In the genomic region with DNA sequence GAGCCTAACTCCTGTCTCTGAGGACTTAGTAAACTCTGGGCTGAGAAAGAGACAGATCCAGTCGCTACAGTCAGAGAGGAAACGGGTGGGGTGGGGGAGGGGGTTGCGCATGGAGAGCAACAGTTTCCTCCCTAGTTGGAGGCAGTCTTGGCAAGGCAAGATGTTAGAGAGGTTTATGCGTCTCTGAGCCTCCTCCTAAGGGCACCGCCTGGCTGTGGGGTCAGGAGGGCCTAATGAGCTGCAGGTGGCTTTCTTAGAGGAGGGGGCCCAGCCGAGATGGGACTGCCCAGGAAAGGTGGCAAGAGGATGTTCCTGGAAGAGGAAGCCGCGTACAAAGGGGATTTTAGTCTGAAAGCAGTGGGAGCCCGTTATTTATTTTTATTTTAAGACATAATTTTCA, we compare ENCODE assay signal across 12 mouse cellular contexts. TPM values are rescaled to one million over a fixed set of nuclear protein-coding genes. Genes with fewer than 3 reads are reported as not detected.
DNase-seq lines count a peak whose midpoint lies in the region; ATAC-seq and TF ChIP-seq lines count a peak whose summit lies in the region.
"Had no signal": no experiment of that assay in that cellular context is flagged by ENCODE, and none has a peak within 500 bp of the region (broad histone marks: within the 10 kb centered on the region; RNA-seq: fewer than 3 reads in every experiment).

No protein-coding gene starts in this region.

- peak overlapping the region; percentile 78 for H3K4me2 ChIP-seq in heart, embryonic 15.5 days
- 0 out of 2 replicates have a peak overlapping the region, but pooled peaks have one; percentile 61 for H3K4me2 ChIP-seq in lung, postnatal 0 days (replicated peaks; ENCODE audit: low read depth, low read length)
- H3K4me2 ChIP-seq in embryonic facial prominence, embryonic 11.5 days (ENCODE audit: low read depth, low read length): no peak overlapping the region

- H3K4me1 ChIP-seq in heart, embryonic 15.5 days (replicated peaks): peaks cover 16% of the 10 kb centered on the region
- peaks cover 7% of the 10 kb centered on the region; the same call in 1 of the 2 replicates for H3K4me1 ChIP-seq in lung, postnatal 0 days (ENCODE audit: insufficient read depth, low read depth, low read length)
- H3K4me1 ChIP-seq in embryonic facial prominence, embryonic 11.5 days (ENCODE audit: control insufficient read depth, insufficient read depth, low read length): no peaks in the 10 kb centered on the region; the same call in 1 of the 2 replicates

- ATAC-seq in heart, embryonic 15.5 days (replicated peaks; ENCODE audit: insufficient number of reproducible peaks, insufficient read depth, low FRiP score, low read depth): no peak
- ATAC-seq in lung, postnatal 0 days: no peak
- ATAC-seq in embryonic facial prominence, embryonic 11.5 days (replicated peaks; ENCODE audit: insufficient number of reproducible peaks, low FRiP score, low TSS enrichment, low read depth): no peak

- H3K4me3 ChIP-seq in heart, embryonic 15.5 days: no peak overlapping the region
- H3K4me3 ChIP-seq in lung, postnatal 0 days (ENCODE audit: low read depth, low read length): no peak overlapping the region
- no peak overlapping the region for H3K4me3 ChIP-seq in embryonic facial prominence, embryonic 11.5 days (ENCODE audit: low read depth, low read length)

- TF ChIP-seq EP300 in lung, postnatal 0 days (IDR thresholded peaks at IDR 0.05): no peak

- WGBS in heart, embryonic 15.5 days: 12% methylated on average over 9 of the region's 9 CpGs
- 6% methylated on average over 9 of the region's 9 CpGs for WGBS in lung, postnatal 0 days
- 6% methylated on average over 9 of the region's 9 CpGs for WGBS in embryonic facial prominence, embryonic 11.5 days

- H3K27me3 ChIP-seq in heart, embryonic 15.5 days: peaks cover 51% of the 10 kb centered on the region
- H3K27me3 ChIP-seq in lung, postnatal 0 days (replicated peaks; ENCODE audit: insufficient read depth, low read length): peaks cover 28% of the 10 kb centered on the region; the same call in 1 of the 2 replicates
- peaks cover 27% of the 10 kb centered on the region for H3K27me3 ChIP-seq in embryonic facial prominence, embryonic 11.5 days (ENCODE audit: control insufficient read depth, insufficient read depth, low read length)

- H3K9me3 ChIP-seq in heart, embryonic 15.5 days (replicated peaks): no peaks in the 10 kb centered on the region
- no peaks in the 10 kb centered on the region for H3K9me3 ChIP-seq in lung, postnatal 0 days (ENCODE audit: low read length)
- no peaks in the 10 kb centered on the region for H3K9me3 ChIP-seq in embryonic facial prominence, embryonic 11.5 days (replicated peaks; ENCODE audit: control insufficient read depth, low read length)
- H3K9me3 ChIP-seq: embryonic facial prominence, embryonic 12.5 days; hindbrain, embryonic 15.5 days had no signal

- no peak for DNase-seq in heart, adult 8-10 months (ENCODE audit: low spot score)
- DNase-seq in lung, postnatal 0 days (ENCODE audit: low spot score): peak; percentile 14
- DNase-seq in lung, postnatal 4 days: no peak
- DNase-seq in ZHBTc4 (ENCODE audit: low read depth, low spot score): peak; percentile 30
- peak; percentile 33 for DNase-seq in embryonic facial prominence, embryonic 11.5 days (ENCODE audit: low spot score)
- DNase-seq in spleen, postnatal 36 days (ENCODE audit: low spot score in 2 of 2): no peak
- DNase-seq: cerebellum, adult 18-20 months; gastrocnemius, postnatal 36 days had no signal

- 0 out of 2 replicates have a peak, but pooled peaks have one; percentile 12 for TF ChIP-seq CTCF in lung, postnatal 0 days (IDR thresholded peaks at IDR 0.05)

- no peak overlapping the region for H3K27ac ChIP-seq in heart, embryonic 15.5 days
- peak overlapping the region; percentile 55; the same call in 1 of the 2 replicates for H3K27ac ChIP-seq in lung, postnatal 0 days (ENCODE audit: low read length)
- no peak overlapping the region for H3K27ac ChIP-seq in embryonic facial prominence, embryonic 11.5 days (replicated peaks; ENCODE audit: low read depth, low read length)
- H3K27ac ChIP-seq: embryonic facial prominence, embryonic 12.5 days; hindbrain, embryonic 15.5 days; kidney, postnatal 0 days had no signal

- H3K36me3 ChIP-seq in heart, embryonic 15.5 days: no peaks in the 10 kb centered on the region
- H3K36me3 ChIP-seq in lung, postnatal 0 days (ENCODE audit: insufficient read depth, low read length): no peaks in the 10 kb centered on the region
- H3K36me3 ChIP-seq in embryonic facial prominence, embryonic 11.5 days (replicated peaks; ENCODE audit: control insufficient read depth, insufficient read depth, low read depth, low read length): no peaks in the 10 kb centered on the region
- H3K36me3 ChIP-seq: embryonic facial prominence, embryonic 12.5 days; hindbrain, embryonic 15.5 days had no signal

- no peak overlapping the region for H3K9ac ChIP-seq in heart, embryonic 15.5 days
- H3K9ac ChIP-seq in lung, postnatal 0 days (replicated peaks; ENCODE audit: low read depth): no peak overlapping the region
- H3K9ac ChIP-seq in embryonic facial prominence, embryonic 11.5 days (replicated peaks; ENCODE audit: low read length): no peak overlapping the region
- H3K9ac ChIP-seq: embryonic facial prominence, embryonic 12.5 days; hindbrain, embryonic 15.5 days had no signal

RNA-seq across cellular contexts. Expression of a gene that starts 3.5 kb away (rescaled TPM):
- polyA plus RNA-seq in heart, embryonic 15.5 days (2015; fragmentation: Nextera tagmentation; extraction: Ambion mirVana): 1.6 and 2.0 TPM in 2 replicates
- total RNA-seq in heart, adult 8-10 months (2022): 1 to 10 TPM; 4.1 to 6.9 (median 4.3) TPM
- polyA plus RNA-seq in lung, postnatal 0 days (2015; fragmentation: Nextera tagmentation; extraction: Ambion mirVana): 5.3 and 6.8 TPM in 2 replicates
- polyA plus RNA-seq in embryonic facial prominence, embryonic 11.5 days (2014; fragmentation: Nextera tagmentation; extraction: Ambion mirVana): 0.49 and 1.0 TPM in 2 replicates

Comparison
In these comparisons a context has a peak if more than half of its experiments do, and no peak if none do; other contexts are left out.
1. DNase-seq: peak in lung, postnatal 0 days (single experiment), ZHBTc4 (single experiment) and embryonic facial prominence, embryonic 11.5 days (single experiment); none in heart, adult 8-10 months (single experiment), lung, postnatal 4 days (0 of 2) and spleen, postnatal 36 days (0 of 2).